Mouse (Mus musculus) megakaryocyte, embryonic 14.5 days (primary cell): ENCODE data around the gene Gm44502. TPM values are rescaled to one million over a fixed set of nuclear protein-coding genes. Genes with fewer than 3 reads are reported as not detected.

Experiments used
- H3K27me3 ChIP-seq: replicated peaks from 2 replicates; pipeline ENCODE3; 2012; ENCODE audit warnings: inconsistent platforms
- H3K36me3 ChIP-seq: replicated peaks from 2 replicates; pipeline ENCODE3; 2012; ENCODE audit warnings: low read length, inconsistent platforms, mixed read lengths
- H3K4me1 ChIP-seq: 2 replicates; pipeline ENCODE4 v1.6.1; 2012; ENCODE audit warnings: inconsistent platforms
- H3K4me3 ChIP-seq: replicated peaks from 2 replicates; pipeline ENCODE3; 2012; ENCODE audit warnings: moderate library complexity, mild to moderate bottlenecking, inconsistent platforms
- H3K9me3 ChIP-seq: 2 replicates; pipeline ENCODE4 v1.6.1; 2012; ENCODE audit warnings: inconsistent platforms
- FLI1 ChIP-seq: IDR thresholded peaks from 2 replicates; pipeline ENCODE4 v1.6.1; 2012; ENCODE audit warnings: low read length, inconsistent platforms, mixed read lengths
- GATA1 ChIP-seq: IDR thresholded peaks from 3 replicates; pipeline ENCODE4 v1.6.1; 2012; ENCODE audit warnings: mixed read lengths, low read length, inconsistent platforms, borderline replicate concordance
- polyA plus RNA-seq: library from polyadenylated mRNA; stranded (reverse); fragments of >175 nt; gene quantifications from 2 replicates; pipeline ENCODE4 v1.2.3, GENCODE M21; 2012; ENCODE audit warnings: low replicate concordance; ENCODE audit not compliant: insufficient read depth

Gene Gm44502
- polyA plus RNA-seq, 1 experiment, result 0.13 TPM

DNA sequence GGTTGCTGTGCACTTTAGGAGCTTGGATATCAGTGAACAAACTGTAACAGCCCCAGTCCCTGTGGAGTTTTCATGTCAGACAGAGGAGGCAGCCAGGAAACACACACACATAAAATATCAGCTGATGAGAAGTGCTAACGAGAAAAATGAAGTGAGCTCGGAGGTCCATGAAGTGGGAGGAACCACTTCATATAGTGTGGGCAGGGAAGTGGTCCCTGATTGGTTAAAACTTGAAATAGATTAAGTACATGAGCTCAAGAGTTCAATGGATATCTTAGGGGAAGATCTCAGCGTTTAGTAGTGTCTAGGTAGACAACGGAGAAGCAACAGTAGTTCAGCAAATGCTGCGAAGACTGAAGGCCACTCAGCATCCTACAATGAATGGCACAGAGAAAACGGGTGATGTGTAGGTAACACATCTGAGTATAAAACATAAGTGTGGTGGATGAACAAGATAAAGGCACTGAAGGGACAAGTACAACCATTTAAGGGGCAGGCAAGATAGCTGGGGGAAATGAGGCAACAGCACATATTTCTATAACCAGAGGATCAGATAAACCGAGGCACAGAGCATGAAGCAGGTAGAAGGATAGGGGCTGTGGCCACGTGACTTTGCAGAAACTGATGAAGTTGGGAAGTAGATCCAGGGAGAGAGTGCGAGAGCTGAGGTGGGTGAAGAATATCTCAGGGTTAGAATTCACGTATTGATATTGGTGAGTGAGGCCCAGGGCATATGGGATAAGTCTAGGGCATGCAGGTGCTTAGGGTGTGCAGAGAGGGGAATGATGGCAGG is 24.5 kb downstream of the Gm44502 start:
- no peak for TF ChIP-seq FLI1
- no peak for TF ChIP-seq GATA1
- Histone ChIP-seq H3K27me3 (no peaks in the 10 kb centered on the region), H3K9me3 (peaks cover 38% of the 10 kb centered on the region), H3K4me3 (no peak overlapping the region), H3K36me3 (no peaks in the 10 kb centered on the region), H3K4me1 (peaks cover 9% of the 10 kb centered on the region)

DNA sequence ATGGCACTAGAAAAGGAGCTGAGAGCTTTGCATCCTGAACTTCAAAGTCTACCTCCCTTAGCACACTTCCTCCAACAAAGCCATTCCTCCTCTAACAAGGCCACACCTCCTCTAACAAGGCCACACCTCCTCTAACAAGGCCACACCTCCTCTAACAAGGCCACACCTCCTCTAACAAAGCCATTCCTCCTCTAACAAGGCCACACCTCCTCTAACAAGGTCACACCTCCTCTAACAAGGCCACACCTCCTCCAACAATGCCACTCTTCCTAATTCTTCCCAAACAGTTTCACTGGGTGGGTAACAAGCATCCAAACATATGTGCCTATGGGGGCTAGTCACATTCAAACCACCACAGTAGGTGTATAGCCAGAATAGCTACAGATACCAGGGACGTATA is 27.0 kb downstream of the Gm44502 start:
- Histone ChIP-seq H3K9me3 (peaks cover 19% of the 10 kb centered on the region), H3K36me3 (no peaks in the 10 kb centered on the region), H3K4me3 (no peak overlapping the region), H3K4me1 (peaks cover 14% of the 10 kb centered on the region), H3K27me3 (no peaks in the 10 kb centered on the region)
- TF ChIP-seq GATA1, result no peak
- TF ChIP-seq FLI1, result no peak

DNA sequence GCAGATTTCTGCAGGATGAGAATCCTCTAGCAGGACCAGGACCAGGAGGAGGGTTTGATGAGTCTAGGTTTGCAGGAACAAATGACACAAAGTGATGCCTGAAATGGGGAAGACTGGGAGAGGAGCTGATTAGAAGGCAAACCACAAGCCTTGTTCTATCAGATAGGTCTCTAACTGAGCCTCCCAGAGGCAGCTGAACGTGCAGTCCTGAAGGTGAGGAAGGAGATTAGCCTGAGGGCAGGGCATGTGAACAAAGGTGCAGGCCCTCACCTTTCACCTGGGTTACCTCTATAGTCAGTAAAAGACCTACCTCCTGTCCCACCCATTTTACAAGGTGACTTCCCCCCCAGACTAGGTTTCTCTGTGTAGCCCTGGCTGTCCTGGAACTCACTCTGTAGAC is 29.8 kb downstream of the Gm44502 start:
- H3K27me3 ChIP-seq, result peaks cover 11% of the 10 kb centered on the region
- TF ChIP-seq FLI1 (no peak), GATA1 (no peak)
- no peak overlapping the region for H3K4me3 ChIP-seq
- H3K4me1 ChIP-seq, result peaks cover 14% of the 10 kb centered on the region
- peaks cover 7% of the 10 kb centered on the region; the same call in 1 of the 2 replicates for H3K9me3 ChIP-seq
- no peaks in the 10 kb centered on the region for H3K36me3 ChIP-seq

DNA sequence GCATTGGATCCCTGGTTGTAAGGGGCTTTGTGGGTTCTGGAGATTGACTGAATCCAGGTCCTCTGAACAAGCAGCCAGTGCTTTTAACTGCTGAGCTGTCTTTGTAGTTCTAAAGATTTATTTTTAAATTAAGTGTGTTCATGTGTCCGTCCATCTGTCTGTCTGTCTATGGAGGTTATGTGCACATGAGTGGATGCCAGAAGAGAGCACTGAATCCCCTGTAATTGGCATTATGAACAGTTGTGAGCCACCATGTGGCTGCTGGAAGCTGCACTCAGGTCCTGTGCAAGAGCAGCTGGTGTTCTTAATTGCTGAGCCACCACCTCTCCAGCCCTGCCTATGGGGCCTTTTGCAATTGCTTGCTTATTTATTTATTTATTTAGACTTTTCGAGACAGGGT is 31.4 kb downstream of the Gm44502 start:
- H3K9me3 ChIP-seq, result 0 out of 2 replicates have a peak, but pooled peaks cover 3% of the 10 kb centered on the region
- no peak overlapping the region for H3K4me3 ChIP-seq
- H3K27me3 ChIP-seq, result peaks cover 14% of the 10 kb centered on the region
- TF ChIP-seq FLI1, result no peak
- TF ChIP-seq GATA1, result no peak
- no peaks in the 10 kb centered on the region for H3K36me3 ChIP-seq
- peaks cover 14% of the 10 kb centered on the region for H3K4me1 ChIP-seq

DNA sequence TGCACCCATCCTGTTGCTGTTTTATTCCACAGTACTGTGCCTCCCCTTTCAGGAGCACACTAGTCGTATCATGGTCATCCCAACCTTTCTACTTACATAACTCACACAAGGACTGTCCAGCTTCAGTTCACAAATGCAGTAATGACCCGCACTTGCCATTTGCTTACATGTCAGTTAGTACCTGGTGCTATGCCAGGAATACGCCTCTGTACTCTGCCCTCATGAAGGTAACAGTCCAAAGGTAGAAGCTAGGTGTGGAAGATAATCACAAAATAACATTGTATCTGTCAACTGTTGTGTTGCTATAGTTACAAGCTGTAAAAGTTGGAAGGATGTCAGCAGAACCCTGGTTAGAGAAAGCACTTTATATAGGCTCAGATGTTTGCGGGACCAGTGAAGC is 32.6 kb downstream of the Gm44502 start:
- no peaks in the 10 kb centered on the region for H3K9me3 ChIP-seq
- TF ChIP-seq FLI1, result no peak
- no peak for TF ChIP-seq GATA1
- H3K4me1 ChIP-seq, result peaks cover 22% of the 10 kb centered on the region
- H3K27me3 ChIP-seq, result peaks cover 17% of the 10 kb centered on the region
- H3K36me3 ChIP-seq, result no peaks in the 10 kb centered on the region
- no peak overlapping the region for H3K4me3 ChIP-seq

DNA sequence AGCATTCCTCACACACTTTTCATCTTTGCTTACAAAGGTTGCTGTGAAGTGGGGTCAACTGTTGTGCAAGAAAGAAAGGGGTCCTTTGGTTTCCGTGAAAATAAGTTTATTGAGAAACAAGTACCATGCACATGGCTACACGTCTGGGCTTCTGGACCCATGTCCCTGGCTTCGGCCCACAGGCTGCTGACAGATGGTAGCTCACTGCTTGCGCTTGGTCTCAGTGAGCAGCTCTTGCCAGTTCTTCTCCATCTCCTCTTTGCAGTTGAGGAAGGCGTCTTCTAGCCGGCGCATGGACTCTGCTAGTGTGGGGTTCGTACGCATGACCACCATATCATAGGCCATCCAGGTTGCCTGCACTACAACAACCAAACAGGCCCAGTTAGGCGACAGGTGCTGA is 39.4 kb downstream of the Gm44502 start:
- H3K27me3 ChIP-seq, result peaks cover 57% of the 10 kb centered on the region
- H3K9me3 ChIP-seq, result no peaks in the 10 kb centered on the region
- TF ChIP-seq FLI1 (no peak), GATA1 (no peak)
- no peaks in the 10 kb centered on the region for H3K36me3 ChIP-seq
- H3K4me3 ChIP-seq, result no peak overlapping the region
- peaks cover 13% of the 10 kb centered on the region for H3K4me1 ChIP-seq

DNA sequence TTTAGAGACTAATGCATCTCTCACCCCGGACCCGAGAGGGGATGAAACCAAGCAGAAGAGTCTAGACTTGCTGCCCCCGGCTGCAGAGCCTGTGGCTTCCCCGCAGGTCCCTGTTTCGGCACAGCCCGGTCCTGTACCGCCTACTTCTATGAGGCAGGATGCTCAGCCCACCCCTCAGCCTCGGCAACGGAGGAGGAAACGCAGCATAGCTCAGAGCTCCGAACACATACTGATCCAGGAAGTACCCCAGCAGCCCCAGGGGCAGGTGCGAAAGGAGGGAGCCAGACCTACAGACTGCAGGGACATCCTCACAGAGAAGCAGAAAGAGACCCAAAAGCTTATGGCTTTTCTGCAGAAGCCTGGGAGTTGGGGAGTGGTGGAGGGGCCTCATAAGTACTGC is 42.4 kb downstream of the Gm44502 start:
- TF ChIP-seq FLI1 (no peak), GATA1 (no peak)
- Histone ChIP-seq H3K27me3 (peaks cover 74% of the 10 kb centered on the region), H3K9me3 (no peaks in the 10 kb centered on the region), H3K4me3 (no peak overlapping the region), H3K4me1 (peaks cover 5% of the 10 kb centered on the region; the same call in 1 of the 2 replicates), H3K36me3 (no peaks in the 10 kb centered on the region)

DNA sequence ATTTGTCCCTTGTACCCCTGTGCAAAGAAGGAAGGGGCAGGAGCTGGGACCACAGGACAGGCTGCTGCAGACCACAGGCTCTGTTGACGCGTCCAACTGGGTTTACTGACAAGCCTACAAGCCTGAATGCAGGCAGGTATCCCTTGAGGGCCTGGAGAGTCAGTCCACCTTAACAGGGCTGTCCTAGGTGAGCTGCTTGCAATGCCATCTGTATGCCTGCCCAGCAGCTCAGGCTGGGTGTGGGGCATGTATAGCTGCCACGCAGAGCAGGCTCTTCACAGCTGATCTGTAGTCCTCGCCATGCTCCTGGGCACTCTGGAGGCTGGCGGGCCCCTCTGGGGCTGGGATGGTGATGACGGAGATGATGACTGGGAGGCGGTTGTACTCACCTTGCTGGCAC is 44.9 kb downstream of the Gm44502 start, which contains the start of gene Klhdc7b:
Gene Klhdc7b (plus strand): TSS at position 301 of the 400 bp plus-strand sequence.
- Histone ChIP-seq H3K4me1 (peaks cover 6% of the 10 kb centered on the region), H3K36me3 (no peaks in the 10 kb centered on the region), H3K27me3 (peaks cover 62% of the 10 kb centered on the region), H3K9me3 (no peaks in the 10 kb centered on the region), H3K4me3 (no peak within 1 kb of the TSS)
- TF ChIP-seq FLI1, result no peak
- no peak for TF ChIP-seq GATA1

DNA sequence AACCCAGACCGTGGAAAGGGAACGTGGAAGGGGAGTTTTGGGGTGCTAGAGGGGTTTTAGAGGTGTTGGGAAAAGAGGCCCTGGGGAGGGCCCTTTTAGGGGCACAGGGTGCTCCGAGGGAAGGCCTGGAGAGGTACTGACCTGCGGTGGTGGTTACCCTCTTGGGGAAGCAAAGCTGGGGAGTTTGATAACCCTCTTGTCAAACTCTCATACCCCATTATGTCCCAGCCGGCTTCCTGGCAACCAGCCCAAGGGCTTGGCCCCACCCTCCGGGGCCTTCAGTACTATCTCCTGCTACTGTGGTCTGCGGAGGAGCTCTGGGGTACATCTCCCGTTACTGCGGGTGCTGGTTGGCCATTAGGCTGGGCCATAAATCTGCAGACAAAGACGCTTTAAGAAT is 50.1 kb downstream of the Gm44502 start:
- Histone ChIP-seq H3K27me3 (peaks cover 42% of the 10 kb centered on the region), H3K4me3 (peak overlapping the region; percentile 90), H3K9me3 (no peaks in the 10 kb centered on the region), H3K36me3 (no peaks in the 10 kb centered on the region), H3K4me1 (peaks cover 37% of the 10 kb centered on the region)
- no peak for TF ChIP-seq FLI1
- TF ChIP-seq GATA1, result no peak

DNA sequence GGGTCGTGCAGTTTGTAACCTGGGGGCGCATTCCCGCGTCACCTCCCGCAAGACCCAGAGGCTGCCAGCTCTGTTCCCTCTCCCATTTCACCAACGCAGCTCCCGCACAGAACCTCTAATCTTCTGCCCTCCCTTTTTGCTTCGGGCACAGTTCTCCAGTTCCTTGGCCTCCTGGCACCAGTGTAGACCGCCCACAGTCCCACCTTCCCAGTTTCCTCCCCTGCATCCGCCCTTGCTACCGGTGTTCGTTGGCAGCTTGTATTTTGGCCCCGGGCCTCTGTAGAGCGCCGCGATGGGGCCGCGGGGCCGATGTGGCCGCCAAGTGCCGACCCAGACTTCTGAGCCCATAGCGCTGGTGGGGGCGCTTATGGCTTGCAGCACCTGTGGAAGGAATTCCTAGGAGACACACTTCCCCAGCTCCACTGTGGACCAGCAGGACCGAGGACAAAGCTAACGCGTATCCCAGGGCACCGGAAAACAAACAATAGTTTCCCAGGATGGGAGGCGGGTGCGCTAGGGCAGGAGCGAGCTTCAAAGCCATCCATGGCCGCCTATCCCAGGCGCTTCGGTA is 50.6 kb downstream of the Gm44502 start, which contains the start of gene Odf3b:
Gene Odf3b (minus strand): TSS at position 452 of the 571 bp plus-strand sequence.
- H3K27me3 ChIP-seq, result peaks cover 37% of the 10 kb centered on the region
- no peaks in the 10 kb centered on the region for H3K36me3 ChIP-seq
- no peak for TF ChIP-seq GATA1
- no peak for TF ChIP-seq FLI1
- no peaks in the 10 kb centered on the region for H3K9me3 ChIP-seq
- peaks cover 43% of the 10 kb centered on the region for H3K4me1 ChIP-seq
- H3K4me3 ChIP-seq, result peak within 1 kb of the TSS; percentile 90
